Mouse (Mus musculus): ENCODE measurements around the gene Krt77. TPM values are rescaled to one million over a fixed set of nuclear protein-coding genes. Genes with fewer than 3 reads are reported as not detected.
A peak's percentile ranks its signal among the peaks of the same experiment; 100 is the strongest.

Gene Krt77
- total RNA-seq, 2 experiments from 2014 or later = not detected

- DNase-seq = no peak
Observed at GRCm38 (mm10) chr15:101834784-101835328, 34.6 kb downstream of the Krt77 start.

GRCm38 (mm10) chr15:101833131-101833530 lies 36.4 kb downstream of the Krt77 start:
- DNase-seq = peak; percentile 69 to 72

GRCm38 (mm10) chr15:101829441-101829840 lies 40.1 kb downstream of the Krt77 start:
- no peak for DNase-seq

- no peak for DNase-seq
Observed at GRCm38 (mm10) chr15:101821786-101822185, 47.7 kb downstream of the Krt77 start.

DNA sequence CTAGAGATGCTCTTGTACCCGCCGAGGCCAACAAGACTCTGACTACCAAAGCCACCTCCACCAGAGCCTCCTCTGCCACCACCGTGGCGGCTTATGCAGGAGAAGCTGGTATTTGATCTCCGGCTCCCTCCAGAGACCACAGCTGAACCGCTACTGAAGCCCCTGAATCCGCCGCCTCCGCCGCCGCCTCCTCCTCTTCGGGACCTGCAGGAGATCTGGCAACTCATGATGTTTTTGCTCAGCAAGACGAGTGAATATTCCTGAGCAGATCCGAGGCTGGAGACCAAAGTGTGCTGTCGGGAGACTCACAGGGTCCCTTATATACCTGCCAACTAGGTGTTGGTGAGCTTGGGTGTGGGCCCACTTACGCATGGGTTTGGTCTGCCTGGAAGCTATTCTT lies 51.6 kb downstream of the Krt77 start, which contains the start of gene Krt2:
Gene Krt2 (minus strand): TSS at position 295 of the 400 bp plus-strand sequence.
- DNase-seq = no peak

Small RNAs within 50 kb of the gene (microRNA-seq; reads per million reads assigned to microRNA genes)
- not detected for gene Gm44356

Other genes starting within 250 kb of the Krt77 start
- gene Gm5414, start 241.5 kb downstream of the Krt77 start, total RNA-seq (2021) = not detected
- not detected for gene Gm5478, start 222.3 kb downstream of the Krt77 start, total RNA-seq (2021)
- gene Krt6b, start 189.4 kb downstream of the Krt77 start, total RNA-seq (2021) = not detected
- gene Krt6a, start 175.4 kb downstream of the Krt77 start, total RNA-seq (2021) = not detected
- not detected for gene Krt5, start 156.8 kb downstream of the Krt77 start, total RNA-seq (2021)
- not detected for gene Krt71, start 126.6 kb downstream of the Krt77 start, total RNA-seq (2021)
- not detected for gene Krt72, start 83.2 kb downstream of the Krt77 start, total RNA-seq (2021)
- gene Krt73, start 67.4 kb downstream of the Krt77 start, total RNA-seq (2021) = not detected
- not detected for gene Krt2, start 51.5 kb downstream of the Krt77 start, total RNA-seq (2021)
- under 1 TPM; 0.10 to 0.20 TPM for gene Krt1, start 18.9 kb downstream of the Krt77 start, total RNA-seq (2021)
- gene Krt76, start 23.2 kb upstream of the Krt77 start, total RNA-seq (2021) = not detected
- gene Krt4, start 55.0 kb upstream of the Krt77 start, total RNA-seq (2021) = not detected
- gene Krt79, start 70.6 kb upstream of the Krt77 start, total RNA-seq (2021) = 1 to 10 TPM in 1 of 2 experiments, under 1 TPM in 1; 0.99 to 1.5 TPM
- gene Krt78, start 84.6 kb upstream of the Krt77 start, total RNA-seq (2021) = not detected
- gene Krt8, start 134.8 kb upstream of the Krt77 start, total RNA-seq (2021) = 1 to 10 TPM in 1 of 2 experiments, under 1 TPM in 1; 0.46 to 1.9 TPM
- gene Krt18, start 158.5 kb upstream of the Krt77 start, total RNA-seq (2021) = 1 to 10 TPM in 1 of 2 experiments, under 1 TPM in 1; 0.76 to 3.3 TPM
- gene Eif4b, start 204.1 kb upstream of the Krt77 start, total RNA-seq (2021) = 100 to 1,000 TPM; 225 to 261 TPM
- 10 to 100 TPM; 68.4 to 87.6 TPM for gene Tns2, start 230.7 kb upstream of the Krt77 start, total RNA-seq (2021)

All from adrenal gland, postnatal 36 days (tissue).